18 mouse cellular contexts compared by ENCODE assay signal in genomic region chr5:103913150-103913549, GRCm38 (mm10).
"Had no signal": no experiment of that assay in that cellular context is flagged by ENCODE, and none has a peak within 500 bp of the region (broad histone marks: within the 10 kb centered on the region; RNA-seq: fewer than 3 reads in every experiment).

No protein-coding gene starts in this region.

- H3K9ac ChIP-seq: liver, embryonic 15.5 days; liver, postnatal 0 days; lung, embryonic 15.5 days; midbrain, embryonic 12.5 days; midbrain, embryonic 15.5 days; neural tube, embryonic 13.5 days; neural tube, embryonic 15.5 days had no signal

- H3K4me2 ChIP-seq: liver, embryonic 15.5 days; lung, embryonic 15.5 days; midbrain, embryonic 12.5 days; midbrain, embryonic 15.5 days; neural tube, embryonic 13.5 days; neural tube, embryonic 15.5 days had no signal

- H3K36me3 ChIP-seq: liver, embryonic 15.5 days; lung, embryonic 15.5 days; midbrain, embryonic 12.5 days; midbrain, embryonic 15.5 days; neural tube, embryonic 13.5 days; neural tube, embryonic 15.5 days had no signal

- DNase-seq: liver, postnatal 0 days; lung, adult 2 months; lung, postnatal 14 days; lung, postnatal 36 days; right cerebral cortex, postnatal 14 days; spleen, adult 18-20 months; thymus, adult 18-20 months; thymus, postnatal 14 days; thymus, postnatal 36 days had no signal

- H3K27me3 ChIP-seq: midbrain, embryonic 15.5 days; neural tube, embryonic 15.5 days had no signal

- H3K4me3 ChIP-seq: liver, embryonic 15.5 days; lung, embryonic 15.5 days; megakaryocyte, embryonic 14.5 days; midbrain, embryonic 12.5 days; midbrain, embryonic 15.5 days; neural tube, embryonic 13.5 days; neural tube, embryonic 15.5 days had no signal

- H3K27ac ChIP-seq: liver, embryonic 15.5 days; lung, embryonic 15.5 days; macrophage; midbrain, embryonic 12.5 days; midbrain, embryonic 15.5 days; neural tube, embryonic 13.5 days; neural tube, embryonic 15.5 days had no signal

- ATAC-seq: liver, postnatal 0 days; lung, postnatal 0 days; midbrain, embryonic 15.5 days had no signal

- H3K9me3 ChIP-seq: liver, embryonic 15.5 days; lung, embryonic 15.5 days; megakaryocyte, embryonic 14.5 days; midbrain, embryonic 12.5 days; midbrain, embryonic 15.5 days; neural tube, embryonic 13.5 days; neural tube, embryonic 15.5 days had no signal
